Mouse (Mus musculus) brain, adult 2 months (tissue): ENCODE results near the gene Cbarp.

Experiments
- DNase-seq: peaks from one replicate; pipeline ENCODE4 v3.0.0; 2011; ENCODE audit warnings: low read depth, low spot score

Gene Cbarp

DNA sequence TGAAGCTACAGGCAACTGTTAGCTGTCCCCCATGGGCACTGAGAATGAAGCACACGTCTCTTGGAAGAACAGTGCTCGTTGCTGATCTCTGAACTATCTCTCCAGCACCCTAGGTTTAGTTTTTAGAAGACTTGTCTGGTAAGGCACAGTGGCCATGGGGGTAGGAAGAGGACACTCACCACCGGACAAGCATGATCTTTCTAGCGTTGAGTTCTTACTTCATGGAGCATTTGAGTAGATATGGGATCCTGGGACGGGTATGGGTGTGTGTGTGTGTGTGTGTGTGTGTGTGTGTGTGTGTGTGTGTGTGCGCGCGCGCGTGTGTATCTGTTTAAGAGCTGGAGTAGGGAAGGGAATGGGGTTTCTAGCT is at the start of gene Cbarp:
Gene Cbarp (minus strand): TSS at position 170 of the 370 bp plus-strand sequence.
- no peak for DNase-seq

DNA sequence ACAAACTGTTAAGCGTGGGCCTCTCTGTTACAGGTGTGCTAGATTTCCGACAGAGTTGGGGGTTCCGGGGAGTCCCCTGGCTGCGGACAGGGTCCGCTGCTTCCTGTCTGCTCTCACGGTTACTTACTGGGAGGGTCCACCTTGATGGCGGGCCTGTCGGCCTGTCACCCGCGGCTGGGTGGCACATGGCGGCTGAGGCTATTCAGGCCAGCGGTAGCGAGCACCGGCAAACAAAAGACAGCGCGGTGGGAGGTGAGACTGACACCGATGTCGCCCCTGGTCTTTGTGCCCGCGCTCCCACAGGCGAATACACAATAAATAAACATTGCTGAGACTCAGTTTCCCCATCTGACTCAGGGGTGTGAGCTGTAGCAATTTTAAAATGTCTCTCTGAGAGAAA is 49.4 kb upstream of the Cbarp start:
- no peak for DNase-seq

DNA sequence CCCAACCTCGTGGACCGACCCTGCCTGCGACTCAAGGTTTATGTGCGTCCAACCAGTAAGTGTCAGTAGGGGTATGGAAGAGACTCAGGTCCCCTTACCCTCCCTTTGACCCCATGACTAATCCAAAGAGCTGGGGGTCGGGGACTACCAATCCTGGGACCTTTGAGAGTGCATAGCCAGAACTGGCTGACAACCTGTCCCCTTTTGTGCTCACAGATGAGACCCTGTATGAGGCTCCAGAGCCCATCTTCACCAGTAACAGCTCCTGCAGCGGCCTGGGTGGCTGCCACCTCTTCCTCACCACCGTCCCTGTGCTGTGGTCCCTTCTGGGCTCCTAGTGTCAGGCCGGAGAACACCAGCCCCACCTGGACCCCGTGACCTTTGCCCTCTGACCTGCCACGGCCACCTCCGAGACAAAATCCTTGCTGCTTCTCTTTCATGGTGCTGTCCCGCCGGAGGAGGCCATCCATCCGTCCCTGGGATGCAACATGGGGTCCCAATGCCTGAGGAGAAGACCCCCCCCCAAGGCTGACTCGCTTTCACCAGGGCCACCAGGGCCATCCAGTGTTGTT is 47.9 kb upstream of the Cbarp start:
- no peak for DNase-seq

DNA sequence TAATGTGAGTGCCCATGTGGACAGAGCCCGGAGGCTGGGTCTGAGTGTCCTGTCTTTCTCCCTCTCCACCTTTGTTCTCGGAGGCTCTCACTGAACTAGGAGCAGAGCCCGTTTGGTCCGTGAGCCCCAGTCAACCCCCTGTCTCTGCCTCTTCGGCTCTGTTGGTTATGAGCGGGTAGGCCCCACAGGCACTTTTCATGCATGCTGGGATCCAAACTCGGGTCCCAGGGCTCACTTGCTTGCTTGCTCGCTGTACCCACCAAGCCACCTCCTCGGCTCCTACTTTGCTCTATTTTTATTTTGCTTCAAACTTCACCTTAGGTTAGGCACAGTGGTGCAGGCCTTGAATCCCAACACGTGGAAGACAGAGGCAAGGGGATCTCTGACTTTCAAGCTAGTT is 47.1 kb upstream of the Cbarp start:
- no peak for DNase-seq

DNA sequence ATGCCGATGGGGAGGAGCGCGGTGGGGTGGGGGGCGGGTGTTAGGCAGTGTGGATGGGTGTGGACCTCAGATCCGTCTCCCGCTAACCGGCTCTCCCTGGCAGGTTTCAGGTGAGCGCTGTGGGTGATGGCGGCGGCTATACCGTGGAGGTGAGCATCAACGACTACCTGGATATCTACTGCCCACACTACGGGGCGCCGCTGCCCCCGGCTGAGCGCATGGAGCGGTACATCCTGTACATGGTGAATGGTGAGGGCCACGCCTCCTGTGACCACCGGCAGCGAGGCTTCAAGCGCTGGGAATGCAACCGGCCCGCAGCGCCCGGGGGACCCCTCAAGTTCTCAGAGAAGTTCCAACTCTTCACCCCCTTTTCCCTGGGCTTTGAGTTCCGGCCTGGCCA is 46.0 kb upstream of the Cbarp start:
- DNase-seq, result no peak

DNA sequence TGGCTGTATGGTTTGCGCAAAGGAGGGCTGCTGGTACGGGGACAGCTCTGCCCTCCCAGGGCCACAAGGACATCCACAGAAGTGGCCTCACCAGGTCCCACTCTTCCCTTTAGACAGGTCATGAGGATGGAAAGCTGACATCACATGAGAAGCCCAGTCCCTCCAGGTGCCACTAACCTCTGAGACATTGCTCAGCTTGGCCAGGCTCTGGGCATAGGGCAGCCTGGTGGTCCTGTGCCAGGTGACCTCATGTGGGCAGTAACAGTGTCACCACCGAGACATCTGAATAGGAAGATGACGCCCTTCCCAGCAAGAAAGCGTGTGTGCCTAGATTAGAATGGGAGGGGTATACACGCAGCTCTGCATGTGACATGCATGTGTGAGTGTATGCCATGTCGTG is 41.9 kb upstream of the Cbarp start:
- DNase-seq, result no peak

DNA sequence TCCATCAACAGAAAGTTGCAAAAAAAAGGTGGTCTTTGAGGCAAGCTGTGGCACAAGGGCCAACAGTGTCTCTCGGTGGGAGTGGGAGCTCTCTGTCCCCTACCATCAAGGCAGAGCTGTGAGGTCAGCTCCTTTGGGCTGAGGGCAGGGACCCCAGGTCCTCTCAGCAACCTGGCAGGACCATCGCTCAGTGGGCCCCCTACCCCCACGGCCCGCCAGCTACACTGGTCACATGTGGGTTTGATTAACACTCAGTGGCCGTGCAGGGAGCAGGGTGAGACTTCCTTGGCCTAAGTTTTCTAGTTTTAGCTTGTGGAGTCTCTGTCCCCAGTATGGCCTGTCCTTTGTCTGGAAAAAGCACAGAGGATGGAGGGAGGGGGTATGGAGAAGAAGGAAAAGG is 40.2 kb upstream of the Cbarp start:
- DNase-seq, result no peak

DNA sequence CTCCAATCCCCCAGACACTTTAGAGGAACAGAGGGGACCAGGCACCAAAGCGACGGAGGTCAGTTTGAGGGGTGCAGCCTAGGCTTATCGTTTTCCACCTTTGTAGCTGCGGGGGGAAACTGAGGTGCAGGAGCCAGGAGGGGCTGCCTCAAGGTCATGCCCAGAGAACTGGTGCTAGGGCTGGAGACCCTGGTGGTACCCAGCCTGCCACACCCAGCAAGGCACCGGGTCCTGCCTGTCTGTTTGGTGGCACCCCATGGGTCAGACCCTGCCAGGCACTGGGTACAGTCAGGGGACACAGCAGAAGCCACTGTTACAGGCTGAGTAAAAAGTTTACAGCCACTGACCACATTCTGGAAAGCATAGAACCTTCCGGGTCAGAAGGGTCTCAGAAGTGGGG is 39.7 kb upstream of the Cbarp start:
- no peak for DNase-seq

DNA sequence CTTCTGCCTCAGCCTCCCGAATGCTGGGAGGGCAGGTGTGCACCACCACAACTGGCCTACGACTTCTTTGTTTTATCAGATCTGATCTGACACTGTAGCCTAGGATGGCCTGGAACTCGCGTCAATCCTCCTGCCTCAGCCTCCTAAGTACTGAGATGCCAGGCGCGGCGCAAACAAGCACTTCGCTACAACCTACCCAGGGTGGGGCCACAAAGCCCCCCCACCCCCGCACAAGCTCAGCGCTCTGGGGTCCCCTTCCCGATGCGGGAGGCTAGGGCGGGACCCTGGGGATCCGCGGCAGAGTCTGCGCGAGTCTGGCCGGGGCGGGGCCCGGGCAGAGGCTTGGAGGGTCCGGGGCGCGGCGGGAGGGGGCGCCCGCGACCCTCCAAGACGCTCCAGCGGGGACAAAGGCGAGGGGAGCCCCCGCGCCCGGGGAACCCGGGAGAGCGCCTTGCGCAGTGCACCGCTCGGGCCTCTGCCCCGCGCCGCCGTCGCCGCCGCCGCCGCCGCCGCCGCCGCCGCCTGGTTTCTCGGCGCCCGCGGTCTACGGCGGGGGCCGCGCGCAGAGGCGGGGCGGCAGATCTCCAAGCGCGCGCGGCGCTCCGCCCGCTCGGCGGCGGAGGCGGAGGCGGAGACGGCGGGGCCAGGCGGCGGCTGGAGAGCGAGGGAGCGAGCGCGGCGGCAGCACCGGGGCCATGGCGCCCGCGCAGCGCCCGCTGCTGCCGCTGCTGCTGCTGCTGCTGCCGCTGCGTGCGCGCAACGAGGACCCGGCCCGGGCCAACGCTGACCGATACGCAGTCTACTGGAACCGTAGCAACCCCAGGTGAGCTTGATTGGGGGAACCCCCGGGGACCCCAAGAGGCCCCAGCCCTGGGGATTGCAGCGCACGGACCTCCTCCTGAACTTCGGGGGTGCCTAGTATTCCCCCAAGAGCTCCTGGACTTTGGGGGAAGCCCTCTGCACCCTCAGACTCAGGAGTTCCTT is 38.7 kb upstream of the Cbarp start, which contains the start of gene Efna2:
Gene Efna2 (plus strand): TSS at position 415 of the 984 bp plus-strand sequence.
- DNase-seq, result peak; percentile 76

DNA sequence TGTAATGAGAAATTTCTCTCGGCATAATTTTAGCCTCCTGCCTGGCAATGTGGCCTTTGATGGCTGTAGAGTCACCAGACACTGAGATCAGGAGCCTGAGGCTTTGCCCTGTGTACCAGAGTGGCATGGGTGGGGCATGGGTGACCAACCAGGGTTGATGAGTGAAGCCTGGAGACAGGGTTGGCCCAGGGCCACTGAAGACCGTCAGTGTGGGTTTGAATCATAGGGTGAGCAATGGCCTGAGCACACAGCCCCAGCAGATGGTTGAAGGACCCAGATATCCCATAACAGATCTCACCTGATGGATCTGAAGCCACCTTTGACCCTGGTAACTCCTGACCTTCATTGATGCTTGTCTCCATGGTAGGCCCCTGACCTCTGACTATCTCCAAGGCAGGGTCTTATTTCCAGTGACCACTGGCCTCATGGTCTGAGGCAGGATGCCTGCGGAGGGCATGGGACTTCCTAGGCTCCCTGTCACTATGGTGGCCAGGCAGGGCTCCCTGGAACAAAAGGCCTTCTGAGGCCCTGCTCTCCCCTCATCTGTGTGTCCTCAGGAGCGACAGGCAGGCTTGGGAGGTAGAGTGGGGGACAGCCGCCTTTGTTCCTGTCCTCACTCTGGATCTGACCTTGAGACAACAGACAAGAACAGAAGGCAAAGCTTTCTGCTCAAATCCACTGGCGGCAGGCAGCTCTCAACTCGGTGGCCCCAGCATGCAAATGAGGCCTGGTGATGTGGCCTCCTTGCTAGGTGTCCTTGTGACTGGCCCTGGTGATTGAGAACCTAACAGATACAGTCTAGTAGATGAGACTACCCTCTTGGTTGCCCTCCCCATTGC is 37.0 kb upstream of the Cbarp start:
- no peak for DNase-seq

DNA sequence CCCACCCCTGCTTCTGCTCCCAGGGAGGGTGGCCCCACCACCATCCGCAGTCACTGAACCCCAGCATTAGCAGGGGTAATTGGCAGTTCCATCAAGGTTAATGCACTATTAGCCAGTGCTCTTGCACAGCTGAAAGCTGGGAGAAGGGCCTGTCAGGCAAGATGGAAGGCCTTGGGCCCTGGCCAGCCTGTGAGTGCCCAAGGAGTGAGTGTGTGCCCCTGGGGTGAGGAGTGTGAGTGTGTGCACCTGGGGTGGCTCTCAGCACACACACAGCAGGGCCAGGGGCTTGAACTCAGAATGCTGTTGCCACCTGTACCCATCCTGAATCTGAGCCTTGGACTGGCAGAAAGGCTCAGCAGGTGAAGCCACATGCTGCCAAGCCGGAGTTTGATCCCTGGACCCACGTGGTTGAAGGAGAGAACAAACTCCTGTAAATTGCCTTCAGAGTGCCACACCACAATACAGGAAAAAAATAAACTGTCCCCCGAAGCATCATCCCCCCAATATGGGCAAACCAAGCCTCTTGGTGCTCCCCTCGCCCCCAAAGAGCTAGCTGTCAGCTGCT is 35.7 kb upstream of the Cbarp start:
- DNase-seq, result no peak

DNA sequence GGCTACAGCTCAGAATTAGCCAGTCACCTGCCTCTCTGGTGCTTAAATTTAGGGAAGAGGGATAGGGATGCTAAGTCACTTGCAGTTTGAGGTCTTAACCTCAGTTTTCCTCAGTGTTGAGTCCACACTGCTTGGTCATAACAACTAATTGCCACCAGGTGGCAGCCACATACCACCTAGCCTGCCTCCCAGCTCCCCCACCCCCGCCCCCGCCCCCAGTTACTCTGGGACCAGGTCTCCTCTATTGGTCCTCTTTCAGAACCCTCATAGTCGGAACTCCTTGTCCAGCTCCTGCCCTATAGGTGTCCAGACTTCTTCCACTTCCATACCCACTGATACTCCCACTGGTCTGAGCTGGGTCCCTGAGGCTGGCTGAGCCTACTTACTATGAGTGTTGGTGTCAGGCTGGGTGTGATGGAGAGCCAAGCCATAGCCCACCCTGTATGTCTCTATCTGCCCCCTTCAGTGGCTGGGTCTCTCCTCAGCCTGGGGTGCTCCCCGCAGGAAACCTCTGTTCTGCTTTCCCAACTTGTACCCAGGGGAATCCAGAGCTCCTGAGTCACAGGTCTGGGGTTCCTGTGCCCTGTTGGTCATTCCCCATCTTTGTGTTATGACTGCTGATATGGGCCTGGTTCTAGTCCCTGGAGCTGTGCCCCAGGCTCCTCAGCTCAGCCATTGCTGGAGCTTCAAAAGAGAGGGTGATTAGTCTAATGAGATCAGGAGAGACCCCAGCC is 35.1 kb upstream of the Cbarp start:
- peak; percentile 75 for DNase-seq

DNA sequence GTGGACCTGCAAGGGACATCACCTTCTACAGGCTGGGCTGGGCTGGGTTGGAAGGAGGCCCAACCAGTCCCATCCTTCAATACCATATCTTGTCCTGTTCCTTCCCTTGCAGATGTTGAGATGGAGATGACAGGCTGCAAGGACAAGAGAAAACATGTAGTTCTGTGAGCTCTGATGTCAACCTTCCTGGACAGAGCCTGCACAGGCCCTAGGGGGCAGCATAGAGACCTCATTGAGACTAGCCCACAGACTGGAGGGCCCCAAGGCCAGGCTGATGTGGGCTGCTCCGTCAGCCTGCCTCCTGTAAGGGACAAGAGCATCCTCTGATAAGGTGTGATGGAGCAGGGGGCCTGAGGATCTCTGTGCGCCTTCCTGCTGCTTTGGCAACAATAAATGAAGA is 34.1 kb upstream of the Cbarp start:
- DNase-seq, result peak; percentile 68

DNA sequence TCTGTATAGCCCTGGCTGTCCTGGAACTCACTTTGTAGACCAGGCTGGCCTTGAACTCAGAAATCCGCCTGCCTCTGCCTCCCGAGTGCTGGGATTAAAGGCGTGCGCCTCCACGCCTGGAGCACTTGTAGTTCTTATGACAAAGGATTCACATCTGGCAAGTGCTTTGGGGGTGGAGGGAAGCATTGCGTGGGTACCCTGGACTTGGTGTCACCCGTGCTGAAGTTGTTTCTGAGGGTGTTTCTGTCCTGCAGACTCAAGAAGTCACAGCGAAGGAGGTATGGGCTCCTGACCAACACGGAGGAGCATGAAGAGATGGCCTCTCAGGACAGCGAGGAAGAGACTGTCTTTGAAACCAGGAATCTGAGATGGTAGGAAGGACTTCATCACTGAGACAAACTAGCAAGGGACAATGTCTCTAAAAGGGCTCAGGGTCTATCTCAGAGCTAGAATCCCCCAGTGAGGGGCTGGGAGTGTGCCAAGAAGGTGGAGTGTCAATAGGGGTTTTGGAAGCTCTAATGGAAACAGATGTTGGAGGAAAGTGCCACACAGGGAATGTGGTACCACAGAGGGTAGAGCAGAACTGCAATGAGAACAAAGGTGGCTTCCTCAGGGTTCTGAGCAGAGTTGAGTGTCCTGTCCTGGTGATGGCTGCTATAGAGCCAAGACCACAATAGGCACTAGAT is 33.5 kb upstream of the Cbarp start:
- no peak for DNase-seq

DNA sequence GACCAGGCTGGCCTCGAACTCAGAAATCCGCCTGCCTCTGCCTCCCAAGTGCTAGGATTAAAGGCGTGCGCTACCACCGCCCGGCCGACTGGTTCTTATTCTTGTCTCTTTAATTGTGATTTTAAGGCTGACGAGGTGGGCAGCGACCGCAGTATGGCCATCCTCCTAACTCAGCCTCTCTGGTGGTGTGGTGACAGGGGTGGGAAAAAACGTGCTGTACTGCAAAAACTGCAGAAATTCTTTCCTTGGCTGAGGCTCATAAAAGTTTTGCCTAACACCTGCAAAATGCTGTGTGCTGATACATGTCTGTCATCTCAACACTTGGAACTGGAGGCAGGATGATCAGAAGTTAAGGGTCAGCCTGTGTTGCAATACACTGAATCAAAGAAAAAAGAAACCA is 32.7 kb upstream of the Cbarp start:
- no peak for DNase-seq

DNA sequence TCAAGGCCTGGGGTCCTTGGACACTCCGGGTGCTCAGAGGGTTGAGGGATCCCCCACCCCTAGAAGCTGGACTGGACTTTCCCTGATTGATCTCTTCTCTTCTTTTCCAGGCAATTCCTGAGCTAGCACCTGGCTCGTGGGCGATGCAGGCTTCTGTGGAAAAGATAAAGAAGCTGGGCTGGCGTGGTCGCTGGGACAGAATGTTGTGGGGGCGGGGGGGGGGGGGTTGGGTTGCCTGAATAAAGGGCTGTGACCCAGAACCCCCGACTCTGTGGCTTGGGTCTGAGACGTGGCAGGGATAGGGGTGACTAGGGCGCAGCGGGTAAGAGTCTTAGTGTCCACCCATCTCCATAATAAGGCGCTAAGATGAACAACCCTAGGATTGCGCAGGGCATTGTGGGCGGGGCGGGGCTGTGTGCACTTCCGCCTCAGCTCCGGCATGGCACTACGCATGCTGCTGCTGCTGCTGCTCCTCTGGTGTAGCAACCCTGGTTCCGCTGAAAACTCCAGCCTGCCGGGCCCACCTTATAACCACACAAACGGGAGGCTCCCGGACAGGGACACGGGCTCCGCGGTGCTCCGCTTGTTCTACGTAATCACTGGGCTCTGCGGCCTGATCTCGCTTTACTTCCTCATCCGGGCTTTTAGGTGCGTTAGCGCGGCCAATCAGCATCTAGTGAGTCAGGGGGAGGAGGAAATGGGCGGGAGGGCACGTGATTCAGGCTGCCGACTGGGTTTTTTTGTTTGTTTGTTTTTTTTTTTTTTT is 32.1 kb upstream of the Cbarp start, which contains the start of gene 1600002K03Rik:
Gene 1600002K03Rik (plus strand): TSS at position 418 of the 766 bp plus-strand sequence.
- peak; percentile 96 for DNase-seq

DNA sequence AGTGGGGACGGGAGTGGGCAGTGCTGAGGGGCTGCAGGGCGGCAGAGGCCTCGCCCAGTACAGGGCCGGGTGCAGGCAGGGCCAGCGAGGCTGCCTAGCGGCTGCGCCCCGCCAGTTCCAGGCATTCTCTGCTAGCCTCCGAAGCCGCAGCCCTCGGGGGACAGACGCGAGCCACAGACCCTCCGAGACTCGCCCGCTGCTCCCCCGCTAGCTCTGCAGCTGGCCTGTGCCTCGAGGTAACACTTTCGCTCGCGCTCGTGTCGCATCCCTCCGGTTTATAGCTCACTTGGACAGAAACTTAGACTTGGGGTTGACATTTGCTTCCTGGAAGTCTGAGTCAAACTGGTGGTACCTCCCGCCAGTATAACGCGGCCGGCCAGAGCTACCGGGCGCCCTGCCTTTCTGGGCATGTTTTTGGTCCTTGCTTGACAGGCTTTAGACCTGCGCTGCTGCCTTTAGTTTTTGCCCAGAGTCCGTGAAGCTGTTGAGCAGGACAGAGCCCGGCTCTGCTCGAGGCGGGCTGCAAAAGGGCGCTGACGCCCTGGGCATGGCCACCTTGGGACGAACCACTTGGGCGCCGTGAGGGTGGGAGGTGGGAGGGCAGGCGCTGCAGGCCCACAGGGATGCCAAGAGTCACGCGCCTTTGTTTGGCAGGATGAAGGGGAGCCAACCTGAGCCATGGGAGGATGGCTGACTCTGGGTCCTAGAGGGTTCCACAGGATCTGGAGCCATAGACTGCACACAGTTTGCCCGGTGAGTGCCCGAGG is 31.3 kb upstream of the Cbarp start:
- DNase-seq, result peak; percentile 5

DNA sequence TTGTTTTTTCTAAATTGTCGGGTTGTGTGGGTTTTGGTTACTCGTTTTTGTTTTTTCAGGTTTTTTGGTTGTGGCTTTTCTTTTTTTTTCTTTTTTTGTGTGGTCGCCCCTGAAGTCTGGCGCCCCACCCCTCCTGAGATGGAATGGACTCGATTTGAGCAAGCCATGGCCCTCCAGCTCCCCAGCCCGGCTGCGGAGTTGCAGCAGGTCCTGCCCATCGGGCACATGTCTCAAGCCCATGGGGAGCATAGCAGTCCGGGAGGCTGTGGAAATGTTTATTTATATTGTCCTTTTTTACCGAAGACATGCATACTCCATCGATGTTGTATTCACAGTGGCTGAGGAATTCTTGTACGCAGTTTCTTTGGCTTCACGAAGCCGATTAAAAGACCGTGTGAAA is 30.6 kb upstream of the Cbarp start:
- no peak for DNase-seq

DNA sequence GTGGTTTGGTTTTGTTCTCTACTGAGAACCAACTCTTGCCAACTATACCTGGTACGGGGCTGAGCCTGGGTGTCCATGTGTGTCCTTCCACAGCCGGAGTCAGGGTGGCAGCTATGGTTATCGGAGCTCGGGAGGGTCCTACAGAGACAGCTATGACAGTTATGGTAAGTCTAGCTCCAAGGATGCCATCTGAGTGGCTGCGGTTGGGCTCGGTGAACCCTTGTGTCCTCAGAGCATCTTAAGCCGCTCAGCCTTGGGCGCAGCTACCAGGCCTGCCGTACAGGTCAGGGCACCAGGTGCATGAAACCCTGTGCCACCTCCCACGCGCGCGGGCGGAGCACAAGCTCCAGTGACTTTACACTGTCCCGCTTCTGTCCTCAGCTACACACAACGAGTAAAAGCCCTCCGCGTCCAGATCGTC is 30.0 kb upstream of the Cbarp start:
- DNase-seq, result peak; percentile 9
